Mouse (Mus musculus) embryonic facial prominence, embryonic 14.5 days (tissue): ENCODE data around the gene Klhl22. TPM values are rescaled to one million over a fixed set of nuclear protein-coding genes. Genes with fewer than 3 reads are reported as not detected.
"Not testable (repeated sequence)": the region's sequence is repeated elsewhere in the genome, so short reads cannot be mapped to it uniquely, and the experiment has no call there.

Experiments used
- ATAC-seq: fragments of 200-750 bp; cut with Nextera tagmentation; 2 replicates; pipeline ENCODE4 v1.8.0; 2017; ENCODE audit warnings: low read depth, moderate number of reproducible peaks, moderate TSS enrichment
- DNase-seq: peaks from one replicate; pipeline ENCODE4 v3.0.0-alpha.2; 2015; ENCODE audit warnings: low spot score
- H3K27ac ChIP-seq: fragments of 300-500 bp; sonication (generic); replicated peaks from 2 replicates; pipeline ENCODE4 v1.5.1; 2014; ENCODE audit warnings: low read depth, mild to moderate bottlenecking, low read length, moderate library complexity
- H3K27me3 ChIP-seq: fragments of 300-500 bp; sonication (generic); replicated peaks from 2 replicates; pipeline ENCODE4 v1.6.1; 2014; ENCODE audit warnings: low read length; ENCODE audit not compliant: control insufficient read depth, insufficient read depth
- H3K36me3 ChIP-seq: fragments of 300-500 bp; sonication (generic); 2 replicates; pipeline ENCODE4 v1.6.1; 2014; ENCODE audit warnings: low read length, mixed read lengths; ENCODE audit not compliant: control insufficient read depth, insufficient read depth
- H3K4me1 ChIP-seq: fragments of 300-500 bp; sonication (generic); 2 replicates; pipeline ENCODE4 v1.6.1; 2014; ENCODE audit warnings: antibody characterized with exemption, low read length; ENCODE audit not compliant: control insufficient read depth, insufficient read depth
- H3K4me2 ChIP-seq: fragments of 300-500 bp; sonication (generic); 2 replicates; pipeline ENCODE4 v1.6.1; 2014; ENCODE audit warnings: low read depth, mild to moderate bottlenecking, low read length, moderate library complexity, mixed read lengths
- H3K4me3 ChIP-seq: fragments of 300-500 bp; sonication (generic); 2 replicates; pipeline ENCODE4 v1.5.1; 2014; ENCODE audit warnings: low read depth, mild to moderate bottlenecking, low read length
- H3K9ac ChIP-seq: fragments of 300-500 bp; sonication (generic); 2 replicates; pipeline ENCODE4 v1.6.1; 2014; ENCODE audit warnings: low read depth, mild to moderate bottlenecking, low read length, moderate library complexity, mixed read lengths
- H3K9me3 ChIP-seq: fragments of 300-500 bp; sonication (generic); 2 replicates; pipeline ENCODE4 v1.6.1; 2016; ENCODE audit warnings: low read length; ENCODE audit not compliant: control insufficient read depth
- WGBS: fragments of 180-500 bp; shearing (Covaris S2); extraction: QIAGEN DNeasy Blood & Tissue Kit; methylation state at CpG from one replicate; pipeline ENCODE4 v1.1.7; 2014; 5-methylcytosine and 5-hydroxymethylcytosine counted together
- polyA plus RNA-seq: library from polyadenylated mRNA; unstranded; fragments of >200 nt; fragmentation: Nextera tagmentation; extraction: Ambion mirVana; gene quantifications from 2 replicates; pipeline ENCODE4 v1.2.1, GENCODE M21; 2014

Gene Klhl22
- polyA plus RNA-seq, 1 experiment from 2014 or later: 77.1 TPM

- Histone ChIP-seq H3K4me3 (no peak overlapping the region), H3K4me2 (no peak overlapping the region), H3K27ac (no peak overlapping the region), H3K36me3 (no peaks in the 10 kb centered on the region), H3K27me3 (no peaks in the 10 kb centered on the region), H3K9ac (no peak overlapping the region), H3K9me3 (no peaks in the 10 kb centered on the region), H3K4me1 (no peaks in the 10 kb centered on the region)
- DNase-seq (no peak), ATAC-seq (no peak)
Measured at GRCm38 (mm10) chr16:17729974-17730373, 29.4 kb upstream of the Klhl22 start.

- H3K9ac ChIP-seq: no peak overlapping the region
- H3K4me2 ChIP-seq: no peak overlapping the region
- H3K4me1 ChIP-seq: no peaks in the 10 kb centered on the region
- 30% methylated on average over 3 of the region's 3 CpGs for WGBS
- no peak overlapping the region for H3K4me3 ChIP-seq
- H3K9me3 ChIP-seq: no peaks in the 10 kb centered on the region
- ATAC-seq (no peak), DNase-seq (no peak)
- no peak overlapping the region for H3K27ac ChIP-seq
- H3K27me3 ChIP-seq: no peaks in the 10 kb centered on the region
- no peaks in the 10 kb centered on the region for H3K36me3 ChIP-seq
Measured at GRCm38 (mm10) chr16:17732021-17732420, 27.4 kb upstream of the Klhl22 start.

- Histone ChIP-seq H3K9me3 (no peaks in the 10 kb centered on the region), H3K27ac (no peak overlapping the region), H3K4me2 (no peak overlapping the region), H3K27me3 (no peaks in the 10 kb centered on the region), H3K9ac (no peak overlapping the region), H3K36me3 (no peaks in the 10 kb centered on the region), H3K4me3 (no peak overlapping the region), H3K4me1 (no peaks in the 10 kb centered on the region)
- DNase-seq (no peak), ATAC-seq (no peak)
- 64% methylated on average over 6 of the region's 6 CpGs for WGBS
Measured at GRCm38 (mm10) chr16:17732431-17732830, 27.0 kb upstream of the Klhl22 start.

- Histone ChIP-seq H3K36me3 (no peaks in the 10 kb centered on the region), H3K4me1 (no peaks in the 10 kb centered on the region), H3K9me3 (no peaks in the 10 kb centered on the region), H3K9ac (no peak within 1 kb of the TSS), H3K27me3 (no peaks in the 10 kb centered on the region), H3K4me2 (no peak within 1 kb of the TSS), H3K4me3 (no peak within 1 kb of the TSS), H3K27ac (no peak within 1 kb of the TSS)
- peak; percentile 30 for DNase-seq
- 25% methylated on average over 3 of the region's 3 CpGs for WGBS
- ATAC-seq: no peak
Measured at GRCm38 (mm10) chr16:17732841-17733340, 26.5 kb upstream of the Klhl22 start, which contains the start of gene Med15. Gene Med15 (minus strand): TSS chr16:17732891.

GRCm38 (mm10) chr16:17733646-17734045, 25.8 kb upstream of the Klhl22 start:
- 53% methylated on average over 2 of the region's 2 CpGs for WGBS
- DNase-seq: no peak
- Histone ChIP-seq H3K4me3 (0 out of 2 replicates have a peak overlapping the region, but pooled peaks have one; percentile 6), H3K36me3 (no peaks in the 10 kb centered on the region), H3K4me2 (peak overlapping the region; percentile 41), H3K27me3 (no peaks in the 10 kb centered on the region), H3K9ac (no peak overlapping the region), H3K4me1 (no peaks in the 10 kb centered on the region), H3K27ac (no peak overlapping the region), H3K9me3 (no peaks in the 10 kb centered on the region)
- no peak for ATAC-seq

GRCm38 (mm10) chr16:17734872-17735271, 24.5 kb upstream of the Klhl22 start:
- H3K4me3 ChIP-seq, H3K27me3 ChIP-seq, H3K9ac ChIP-seq, ATAC-seq, H3K4me2 ChIP-seq, H3K4me1 ChIP-seq, DNase-seq, H3K36me3 ChIP-seq, H3K9me3 ChIP-seq, H3K27ac ChIP-seq: not testable (repeated sequence)
- WGBS: 84% methylated on average over 6 of the region's 6 CpGs

- Histone ChIP-seq H3K27me3 (no peaks in the 10 kb centered on the region), H3K36me3 (no peaks in the 10 kb centered on the region), H3K9ac (no peak overlapping the region), H3K4me3 (no peak overlapping the region), H3K4me1 (no peaks in the 10 kb centered on the region), H3K9me3 (no peaks in the 10 kb centered on the region), H3K27ac (no peak overlapping the region), H3K4me2 (no peak overlapping the region)
- 63% methylated on average over 4 of the region's 4 CpGs for WGBS
- no peak for DNase-seq
- ATAC-seq: no peak
Measured at GRCm38 (mm10) chr16:17736156-17736555, 23.3 kb upstream of the Klhl22 start.

GRCm38 (mm10) chr16:17740080-17740479, 19.3 kb upstream of the Klhl22 start:
- WGBS: 81% methylated on average over 4 of the region's 4 CpGs

GRCm38 (mm10) chr16:17742810-17743209, 16.6 kb upstream of the Klhl22 start:
- Histone ChIP-seq H3K9me3 (peaks cover 5% of the 10 kb centered on the region; the same call in 1 of the 2 replicates), H3K4me2 (no peak overlapping the region), H3K9ac (no peak overlapping the region), H3K36me3 (no peaks in the 10 kb centered on the region), H3K27ac (peak overlapping the region; percentile 33; the same call in 1 of the 2 replicates), H3K27me3 (no peaks in the 10 kb centered on the region), H3K4me1 (no peaks in the 10 kb centered on the region), H3K4me3 (no peak overlapping the region)
- 76% methylated on average over 1 of the region's 1 CpGs for WGBS
- DNase-seq: peak; percentile 80
- 0 out of 2 replicates have a peak, but pooled peaks have one; percentile 50 for ATAC-seq

More at GRCm38 (mm10) chr16:17740080-17740479, 19.3 kb upstream of the Klhl22 start:
- H3K9ac ChIP-seq: no peak overlapping the region
- H3K36me3 ChIP-seq: no peaks in the 10 kb centered on the region
- H3K4me2 ChIP-seq: no peak overlapping the region
- DNase-seq: no peak
- H3K27me3 ChIP-seq: no peaks in the 10 kb centered on the region
- no peaks in the 10 kb centered on the region for H3K9me3 ChIP-seq
- H3K27ac ChIP-seq: no peak overlapping the region
- H3K4me1 ChIP-seq: no peaks in the 10 kb centered on the region
- ATAC-seq: no peak
- no peak overlapping the region for H3K4me3 ChIP-seq
